Mouse (Mus musculus): ENCODE data around the gene Olfr1436.
"Not testable (repeated sequence)": the region's sequence is repeated elsewhere in the genome, so short reads cannot be mapped to it uniquely, and the experiment has no call there.

Gene Olfr1436

GRCm38 (mm10) chr19:12299030-12299429 is at the start of gene Olfr1436:
Gene Olfr1436 (minus strand): TSS chr19:12299130.
- not testable (repeated sequence) for DNase-seq (ENCODE audit: low spot score in 2 of 2)

GRCm38 (mm10) chr19:12335810-12336209 is 36.9 kb upstream of the Olfr1436 start, which contains the start of gene Olfr1438-ps1:
Gene Olfr1438-ps1 (minus strand): TSS chr19:12335910.
- no peak for DNase-seq (ENCODE audit: low spot score in 2 of 2)

GRCm38 (mm10) chr19:12325001-12325400 is 26.1 kb upstream of the Olfr1436 start, which contains the start of gene Olfr1437:
Gene Olfr1437 (minus strand): TSS chr19:12325101.
- DNase-seq (ENCODE audit: low spot score in 2 of 2), result no peak

- DNase-seq (ENCODE audit: low spot score in 2 of 2), result peak in 1 of 2 experiments; percentile 17
These were observed 6.0 kb downstream of the Olfr1436 start for GRCm38 (mm10) chr19:12292979-12293378.

GRCm38 (mm10) chr19:12279554-12279953 is 19.4 kb downstream of the Olfr1436 start, which contains the start of gene Olfr1434:
Gene Olfr1434 (plus strand): TSS chr19:12279854.
- no peak for DNase-seq (ENCODE audit: low spot score in 2 of 2)

- no peak for DNase-seq (ENCODE audit: low spot score in 2 of 2)
These were observed 38.2 kb downstream of the Olfr1436 start, which contains the start of gene Olfr235 for GRCm38 (mm10) chr19:12260732-12261131. Gene Olfr235 (plus strand): TSS chr19:12261032.

Data from right cerebral cortex, postnatal 10 days (tissue).